Mouse (Mus musculus): ENCODE measurements around the gene Lef1.

- no peak for TF ChIP-seq MYC (IDR thresholded peaks at IDR 0.05; ENCODE audit: low read depth, low read length)
- no peak for TF ChIP-seq MAX (IDR thresholded peaks at IDR 0.05; ENCODE audit: low read length)
- TF ChIP-seq MXI1 (IDR thresholded peaks at IDR 0.05; ENCODE audit: low read depth, low read length), result no peak
Measured at GRCm38 (mm10) chr3:131112573-131112955, 2.3 kb downstream of the Lef1 start.

Measured in MEL (cell line).